Mouse (Mus musculus) liver, embryonic 13.5 days (tissue): Measurements from ENCODE around the gene Ptpre. TPM values are rescaled to one million over a fixed set of nuclear protein-coding genes. Genes with fewer than 3 reads are reported as not detected.
"Not testable (repeated sequence)": the region's sequence is repeated elsewhere in the genome, so short reads cannot be mapped to it uniquely, and the experiment has no call there.

Experiments
- ATAC-seq: fragments of 200-750 bp; cut with Nextera tagmentation; 2 replicates; pipeline ENCODE4 v1.8.0; 2017; ENCODE audit warnings: low read depth, mild to moderate bottlenecking, moderate number of reproducible peaks, moderate library complexity
- DNase-seq: peaks from one replicate; pipeline ENCODE4 v3.0.0; 2022
- H3K27ac ChIP-seq: fragments of 300-500 bp; sonication (generic); 2 replicates; pipeline ENCODE4 v1.5.1; 2015; ENCODE audit warnings: moderate library complexity, mild to moderate bottlenecking, inconsistent platforms
- H3K27me3 ChIP-seq: fragments of 300-500 bp; sonication (generic); 2 replicates; pipeline ENCODE4 v1.6.1; 2015; ENCODE audit warnings: mild to moderate bottlenecking, inconsistent platforms
- H3K36me3 ChIP-seq: fragments of 300-500 bp; sonication (generic); 2 replicates; pipeline ENCODE4 v1.6.1; 2015; ENCODE audit warnings: mild to moderate bottlenecking, inconsistent platforms
- H3K4me1 ChIP-seq: fragments of 300-500 bp; sonication (generic); replicated peaks from 2 replicates; pipeline ENCODE4 v1.6.1; 2015; ENCODE audit warnings: inconsistent platforms
- H3K4me2 ChIP-seq: fragments of 300-500 bp; sonication (generic); 2 replicates; pipeline ENCODE4 v1.6.1; 2015; ENCODE audit warnings: inconsistent platforms, mild to moderate bottlenecking, moderate library complexity
- H3K4me3 ChIP-seq: fragments of 300-500 bp; sonication (generic); replicated peaks from 2 replicates; pipeline ENCODE4 v1.5.1; 2015; ENCODE audit warnings: mild to moderate bottlenecking, inconsistent platforms
- H3K9ac ChIP-seq: fragments of 300-500 bp; sonication (generic); 2 replicates; pipeline ENCODE4 v1.6.1; 2015; ENCODE audit warnings: mild to moderate bottlenecking, inconsistent platforms
- H3K9me3 ChIP-seq: fragments of 300-500 bp; sonication (generic); replicated peaks from 2 replicates; pipeline ENCODE4 v1.6.1; 2016; ENCODE audit warnings: inconsistent platforms
- WGBS: fragments of 180-500 bp; shearing (Covaris S2); methylation state at CpG from one replicate; pipeline ENCODE4 v1.1.7; 2015; ENCODE audit not compliant: insufficient replicate concordance; 5-methylcytosine and 5-hydroxymethylcytosine counted together
- polyA plus RNA-seq: library from polyadenylated mRNA; unstranded; fragments of >200 nt; fragmentation: Nextera tagmentation; extraction: Ambion mirVana; gene quantifications from 2 replicates; pipeline ENCODE4 v1.2.1, GENCODE M21; 2015

Ptpre gene
- polyA plus RNA-seq, 1 experiment from 2014 or later = 2.8 TPM

DNA sequence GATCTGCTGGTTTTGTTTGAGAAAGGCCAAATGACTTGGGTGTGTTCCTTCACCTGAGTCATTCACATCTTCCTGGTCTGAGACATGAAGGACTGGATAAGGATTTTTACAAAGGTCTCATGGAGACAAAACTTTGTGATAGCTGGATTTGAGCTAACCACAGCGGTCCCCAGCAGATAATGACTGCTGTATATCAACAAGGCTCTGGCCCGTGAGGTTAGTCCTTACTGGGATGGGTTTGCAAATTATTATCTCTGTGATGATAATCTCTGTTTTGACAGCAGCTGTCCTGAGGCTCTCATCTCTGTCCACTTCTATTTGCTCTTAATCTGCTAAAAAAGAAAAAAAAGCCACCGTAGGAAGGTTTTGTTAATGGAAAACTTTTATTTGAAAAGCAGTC lies 71.7 kb downstream of the Ptpre start:
- no peak overlapping the region for H3K27ac ChIP-seq
- no peaks in the 10 kb centered on the region for H3K27me3 ChIP-seq
- no peak for ATAC-seq

DNA sequence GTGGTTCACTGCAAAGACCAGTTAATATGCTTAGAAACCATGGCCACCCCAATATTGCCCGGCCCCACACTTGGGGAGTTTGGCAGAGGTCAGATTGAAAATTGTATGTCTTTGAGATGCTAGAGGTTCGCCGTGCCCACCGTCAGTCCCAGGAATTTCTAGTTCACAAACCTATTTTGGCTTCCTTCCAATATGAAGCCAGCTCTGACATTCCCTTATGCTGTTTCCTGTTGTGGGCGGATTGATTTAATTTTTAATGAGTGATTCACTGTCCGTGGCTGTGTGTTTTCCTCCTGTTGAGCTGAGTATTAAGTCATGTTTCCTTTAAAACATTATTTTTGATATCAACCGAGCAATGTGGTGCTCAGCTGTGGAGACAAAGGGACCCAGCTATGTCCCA lies 72.4 kb downstream of the Ptpre start:
- DNase-seq (no peak), ATAC-seq (no peak)
- H3K9me3 ChIP-seq = no peaks in the 10 kb centered on the region
- H3K4me1 ChIP-seq = peaks cover 46% of the 10 kb centered on the region
- 61% methylated on average over 7 of the region's 7 CpGs for WGBS
- no peaks in the 10 kb centered on the region for H3K27me3 ChIP-seq
- H3K4me3 ChIP-seq = no peak overlapping the region
- H3K36me3 ChIP-seq = no peaks in the 10 kb centered on the region
- H3K4me2 ChIP-seq = no peak overlapping the region
- H3K27ac ChIP-seq = no peak overlapping the region
- H3K9ac ChIP-seq = no peak overlapping the region

More for the DNA sequence above, 71.7 kb downstream of the Ptpre start:
- 22% methylated on average over 3 of the region's 3 CpGs for WGBS
- H3K9me3 ChIP-seq = no peaks in the 10 kb centered on the region
- H3K4me1 ChIP-seq = peaks cover 51% of the 10 kb centered on the region
- H3K9ac ChIP-seq = no peak overlapping the region
- H3K36me3 ChIP-seq = no peaks in the 10 kb centered on the region
- H3K4me2 ChIP-seq = no peak overlapping the region
- DNase-seq = no peak
- H3K4me3 ChIP-seq = no peak overlapping the region

DNA sequence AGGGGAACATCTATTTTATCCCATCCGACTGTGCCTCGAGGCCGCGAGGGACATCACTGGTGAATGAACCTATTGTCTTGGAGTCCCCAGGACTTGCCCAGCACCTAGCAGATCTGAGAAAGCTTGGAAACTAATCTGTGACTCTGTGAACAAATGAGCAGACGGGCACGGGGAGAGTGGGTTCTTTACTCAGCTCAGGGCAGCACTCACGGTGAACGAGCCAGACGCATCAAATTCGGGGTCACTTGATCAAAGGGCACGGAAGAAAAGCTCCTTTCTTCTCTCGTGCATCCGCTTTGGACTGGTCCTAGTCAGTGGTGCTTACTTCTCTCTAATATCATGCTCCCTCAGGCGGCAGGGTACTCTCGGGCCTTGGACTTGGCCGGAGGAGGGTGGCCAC lies 75.0 kb downstream of the Ptpre start:
- Histone ChIP-seq H3K9ac (no peak overlapping the region), H3K4me1 (peaks cover 29% of the 10 kb centered on the region), H3K27ac (no peak overlapping the region), H3K36me3 (no peaks in the 10 kb centered on the region), H3K4me3 (no peak overlapping the region), H3K27me3 (no peaks in the 10 kb centered on the region), H3K4me2 (no peak overlapping the region), H3K9me3 (no peaks in the 10 kb centered on the region)
- ATAC-seq (no peak), DNase-seq (no peak)
- 85% methylated on average over 16 of the region's 16 CpGs for WGBS

DNA sequence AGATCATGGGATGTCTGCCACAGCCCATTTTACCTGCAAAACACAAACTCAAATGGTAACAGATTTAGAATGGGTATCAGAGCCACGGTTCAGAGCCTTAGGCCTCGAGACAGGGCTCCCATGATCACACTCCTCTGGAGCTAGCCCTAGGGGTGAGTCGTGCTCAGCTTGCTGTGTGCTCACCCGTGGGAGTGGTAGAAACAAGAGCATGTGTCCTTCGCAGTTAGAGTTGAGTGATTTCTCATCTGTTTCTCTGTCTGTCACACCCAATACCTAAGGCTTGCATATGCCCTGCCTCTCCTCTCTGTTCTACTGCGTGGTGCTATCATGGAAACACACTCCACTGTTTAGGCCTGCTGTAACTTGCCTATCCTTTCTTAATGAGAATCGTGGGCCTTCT lies 75.5 kb downstream of the Ptpre start:
- H3K27ac ChIP-seq = no peak overlapping the region
- WGBS = 65% methylated on average over 7 of the region's 7 CpGs
- ATAC-seq (no peak), DNase-seq (no peak)
- H3K27me3 ChIP-seq = no peaks in the 10 kb centered on the region
- no peak overlapping the region for H3K4me3 ChIP-seq
- no peaks in the 10 kb centered on the region for H3K9me3 ChIP-seq
- no peak overlapping the region for H3K9ac ChIP-seq
- no peak overlapping the region for H3K4me2 ChIP-seq
- peaks cover 28% of the 10 kb centered on the region for H3K4me1 ChIP-seq
- no peaks in the 10 kb centered on the region for H3K36me3 ChIP-seq

DNA sequence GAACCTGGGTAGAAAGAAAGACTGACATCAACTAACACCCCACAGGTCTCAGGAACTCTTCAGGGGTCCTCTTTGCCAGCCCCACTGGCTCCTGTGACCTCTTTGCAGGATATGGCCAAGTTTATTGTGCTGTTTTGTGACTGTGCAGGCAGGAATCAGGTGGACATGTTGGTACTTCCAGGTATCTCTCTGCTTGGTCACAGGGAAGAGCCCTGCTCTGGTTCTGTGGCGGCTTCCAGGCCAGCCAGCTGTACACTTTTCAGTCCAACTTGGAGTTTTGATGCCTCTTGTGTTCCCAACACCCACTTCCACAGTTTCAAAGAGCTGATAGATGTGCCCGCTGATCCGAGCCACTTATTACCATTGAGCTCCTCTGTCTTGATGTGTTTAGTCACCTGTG lies 76.1 kb downstream of the Ptpre start:
- Histone ChIP-seq H3K27ac (no peak overlapping the region), H3K36me3 (no peaks in the 10 kb centered on the region), H3K4me2 (no peak overlapping the region), H3K9ac (no peak overlapping the region), H3K27me3 (no peaks in the 10 kb centered on the region), H3K9me3 (no peaks in the 10 kb centered on the region), H3K4me1 (peaks cover 22% of the 10 kb centered on the region), H3K4me3 (no peak overlapping the region)
- ATAC-seq = no peak
- WGBS = 81% methylated on average over 3 of the region's 3 CpGs
- no peak for DNase-seq

DNA sequence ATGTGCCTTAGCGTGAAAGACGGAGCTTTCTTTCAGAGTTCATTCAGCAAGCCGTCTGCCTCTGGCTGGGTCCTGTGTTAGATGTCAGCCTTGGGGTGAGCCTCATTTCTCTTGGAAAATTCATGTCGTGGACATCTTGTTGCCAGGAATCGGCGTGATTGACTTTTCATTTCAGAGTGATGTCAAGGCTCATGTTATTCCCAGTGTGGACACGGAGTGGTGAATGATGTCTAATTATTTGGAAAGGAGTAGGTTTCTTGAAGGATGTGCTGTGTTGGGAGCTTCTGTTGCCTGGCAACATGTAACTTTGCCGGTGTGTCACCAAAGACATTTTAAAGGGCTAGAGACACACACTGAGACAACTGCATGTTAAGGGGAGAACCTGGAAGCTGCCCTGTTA lies 77.6 kb downstream of the Ptpre start:
- WGBS = 80% methylated on average over 8 of the region's 8 CpGs
- no peaks in the 10 kb centered on the region for H3K27me3 ChIP-seq
- H3K4me2 ChIP-seq = no peak overlapping the region
- no peaks in the 10 kb centered on the region for H3K9me3 ChIP-seq
- H3K9ac ChIP-seq = no peak overlapping the region
- ATAC-seq (no peak), DNase-seq (no peak)
- no peak overlapping the region for H3K27ac ChIP-seq
- no peaks in the 10 kb centered on the region for H3K36me3 ChIP-seq
- H3K4me3 ChIP-seq = no peak overlapping the region
- H3K4me1 ChIP-seq = peaks cover 7% of the 10 kb centered on the region

DNA sequence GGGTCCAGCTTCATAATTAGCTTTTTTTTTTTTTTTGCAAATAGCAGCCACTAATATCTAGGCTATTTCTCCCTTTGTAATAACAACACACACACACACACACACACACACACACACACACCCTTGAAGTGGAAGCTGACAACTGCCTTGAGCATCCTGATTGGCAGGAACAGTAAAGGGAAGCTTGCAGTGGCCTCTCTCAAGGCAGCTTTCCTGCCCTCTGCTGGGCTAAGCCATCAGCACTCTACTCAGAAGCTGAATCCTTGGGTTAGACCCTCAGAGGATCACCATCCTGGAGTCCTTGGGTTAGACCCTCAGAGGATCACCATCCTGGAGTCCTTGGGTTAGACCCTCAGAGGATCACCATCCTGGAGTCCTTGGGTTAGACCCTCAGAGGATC lies 79.2 kb downstream of the Ptpre start:
- ATAC-seq, H3K36me3 ChIP-seq, H3K4me3 ChIP-seq, H3K9ac ChIP-seq, DNase-seq, H3K4me2 ChIP-seq, H3K4me1 ChIP-seq, H3K27ac ChIP-seq, H3K9me3 ChIP-seq, H3K27me3 ChIP-seq: not testable (repeated sequence)

DNA sequence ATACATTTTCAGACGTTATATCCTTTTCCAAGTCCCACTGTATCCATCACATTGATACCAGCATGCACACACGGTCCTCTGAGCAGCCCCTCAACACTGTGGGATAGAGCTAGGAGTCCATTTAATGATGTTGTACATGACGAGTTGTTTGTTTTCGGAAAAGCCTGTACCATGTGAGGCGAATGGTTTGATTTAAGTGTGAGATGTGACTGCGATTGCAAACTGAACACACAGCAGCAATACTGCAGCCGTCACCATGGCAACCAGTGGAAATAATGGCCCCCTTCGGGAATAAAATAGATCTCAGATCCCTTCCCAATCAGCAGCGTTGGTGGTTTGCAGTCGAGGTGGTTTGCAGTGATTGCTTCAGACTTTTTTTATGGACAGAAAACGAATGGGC lies 80.5 kb downstream of the Ptpre start:
- Histone ChIP-seq H3K36me3 (no peaks in the 10 kb centered on the region), H3K27me3 (no peaks in the 10 kb centered on the region), H3K4me2 (no peak overlapping the region), H3K9me3 (no peaks in the 10 kb centered on the region), H3K9ac (no peak overlapping the region), H3K4me3 (no peak overlapping the region), H3K27ac (no peak overlapping the region), H3K4me1 (peaks cover 5% of the 10 kb centered on the region; the same call in 1 of the 2 replicates)
- DNase-seq (no peak), ATAC-seq (no peak)
- 71% methylated on average over 11 of the region's 11 CpGs for WGBS

DNA sequence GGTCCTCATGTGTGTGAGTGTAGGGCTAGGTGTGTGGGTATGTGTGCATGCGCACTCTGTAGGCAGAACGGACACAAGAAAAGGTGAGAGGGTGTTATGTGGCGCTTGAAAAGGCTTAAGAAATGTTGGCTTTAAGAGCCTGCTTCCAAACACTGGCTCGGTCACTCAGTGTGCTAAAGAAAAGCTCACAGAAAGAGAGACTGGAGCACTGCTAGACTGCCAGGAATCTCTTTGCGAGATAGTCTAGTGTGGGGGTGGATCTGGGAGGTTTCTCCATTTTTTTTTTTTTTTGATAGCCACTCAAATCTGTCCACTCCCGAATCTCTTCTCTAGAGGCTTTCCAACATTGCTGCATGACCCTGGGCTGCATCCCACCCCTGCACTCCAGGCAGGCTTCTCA lies 84.4 kb downstream of the Ptpre start:
- WGBS = 68% methylated on average over 6 of the region's 6 CpGs
- no peaks in the 10 kb centered on the region for H3K36me3 ChIP-seq
- no peaks in the 10 kb centered on the region for H3K27me3 ChIP-seq
- ATAC-seq (no peak), DNase-seq (no peak)
- no peak overlapping the region for H3K4me2 ChIP-seq
- no peaks in the 10 kb centered on the region for H3K9me3 ChIP-seq
- no peak overlapping the region for H3K9ac ChIP-seq
- no peak overlapping the region for H3K4me3 ChIP-seq
- no peak overlapping the region for H3K27ac ChIP-seq
- peaks cover 5% of the 10 kb centered on the region; the same call in 1 of the 2 replicates for H3K4me1 ChIP-seq

DNA sequence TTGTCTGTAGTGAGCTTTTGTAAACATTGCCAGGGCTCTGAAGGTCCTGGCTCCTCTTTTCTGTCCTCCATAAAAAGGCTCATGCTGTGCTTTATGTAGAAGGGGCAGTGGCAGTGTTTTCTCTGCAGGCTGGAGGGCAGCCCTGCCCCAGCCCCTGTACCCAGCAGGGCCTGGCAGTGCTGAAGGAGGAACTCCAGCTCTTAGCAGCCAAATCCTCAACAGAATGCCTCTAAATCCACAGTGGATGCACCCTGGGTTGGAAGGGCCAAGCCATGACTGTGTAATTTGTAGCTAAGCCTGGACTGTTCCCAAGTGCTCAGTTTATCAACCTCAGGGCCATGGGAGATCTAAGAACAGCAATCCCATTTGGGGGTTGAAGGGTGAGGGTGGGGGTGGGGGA lies 85.0 kb downstream of the Ptpre start:
- Histone ChIP-seq H3K27ac (no peak overlapping the region), H3K4me1 (peaks cover 5% of the 10 kb centered on the region; the same call in 1 of the 2 replicates), H3K4me2 (no peak overlapping the region), H3K27me3 (no peaks in the 10 kb centered on the region), H3K9me3 (no peaks in the 10 kb centered on the region), H3K9ac (no peak overlapping the region), H3K4me3 (no peak overlapping the region), H3K36me3 (no peaks in the 10 kb centered on the region)
- DNase-seq (no peak), ATAC-seq (no peak)

DNA sequence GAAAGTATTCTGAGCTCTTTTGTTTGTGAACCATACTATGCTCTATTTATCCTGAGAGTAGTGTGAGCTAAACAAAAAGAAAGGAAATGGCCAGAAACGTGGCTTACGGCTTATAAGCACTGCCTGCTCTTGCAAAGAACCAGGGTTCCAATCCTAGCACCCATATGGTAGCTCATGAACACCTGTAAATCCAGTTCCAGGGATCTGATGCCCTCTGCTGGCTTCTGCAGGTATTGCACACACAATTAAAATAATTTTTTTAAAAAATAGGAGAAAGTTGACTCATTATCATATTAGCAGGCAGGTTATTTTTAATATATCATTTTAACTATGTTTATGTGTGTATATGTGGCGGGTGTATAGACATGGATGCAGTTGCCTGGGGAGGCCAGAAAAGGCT lies 87.6 kb downstream of the Ptpre start:
- Histone ChIP-seq H3K4me2 (no peak overlapping the region), H3K27ac (no peak overlapping the region), H3K36me3 (no peaks in the 10 kb centered on the region), H3K9ac (no peak overlapping the region), H3K4me1 (peaks cover 5% of the 10 kb centered on the region; the same call in 1 of the 2 replicates), H3K4me3 (no peak overlapping the region), H3K9me3 (no peaks in the 10 kb centered on the region), H3K27me3 (no peaks in the 10 kb centered on the region)
- 51% methylated on average over 3 of the region's 3 CpGs for whole genome bisulfite sequencing
- ATAC-seq (no peak), DNase-seq (no peak)

DNA sequence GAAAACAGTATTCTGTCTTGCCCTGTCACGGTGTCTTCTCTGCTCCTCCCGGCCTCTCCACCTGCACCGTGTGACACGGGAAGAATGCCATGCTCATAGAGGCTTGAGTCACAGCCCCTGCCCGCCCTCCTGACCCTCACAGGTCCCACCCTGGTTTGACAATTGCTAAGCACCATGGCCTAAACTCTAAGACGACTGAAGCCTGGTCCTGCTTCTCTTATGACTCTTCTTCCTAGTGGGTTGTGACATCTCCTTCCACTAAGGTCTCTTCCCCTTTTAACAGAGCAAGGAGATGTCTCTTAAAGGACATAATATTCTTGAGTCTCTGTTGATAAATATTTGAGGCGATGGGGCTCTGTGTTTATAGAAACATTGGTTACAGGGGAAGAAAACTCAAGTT lies 91.1 kb downstream of the Ptpre start:
- H3K27ac ChIP-seq = no peak overlapping the region
- H3K4me2 ChIP-seq = no peak overlapping the region
- no peak overlapping the region for H3K9ac ChIP-seq
- DNase-seq (no peak), ATAC-seq (no peak)
- no peak overlapping the region for H3K4me3 ChIP-seq
- no peaks in the 10 kb centered on the region for H3K4me1 ChIP-seq
- H3K36me3 ChIP-seq = no peaks in the 10 kb centered on the region
- H3K9me3 ChIP-seq = no peaks in the 10 kb centered on the region
- 58% methylated on average over 7 of the region's 7 CpGs for WGBS
- no peaks in the 10 kb centered on the region for H3K27me3 ChIP-seq

DNA sequence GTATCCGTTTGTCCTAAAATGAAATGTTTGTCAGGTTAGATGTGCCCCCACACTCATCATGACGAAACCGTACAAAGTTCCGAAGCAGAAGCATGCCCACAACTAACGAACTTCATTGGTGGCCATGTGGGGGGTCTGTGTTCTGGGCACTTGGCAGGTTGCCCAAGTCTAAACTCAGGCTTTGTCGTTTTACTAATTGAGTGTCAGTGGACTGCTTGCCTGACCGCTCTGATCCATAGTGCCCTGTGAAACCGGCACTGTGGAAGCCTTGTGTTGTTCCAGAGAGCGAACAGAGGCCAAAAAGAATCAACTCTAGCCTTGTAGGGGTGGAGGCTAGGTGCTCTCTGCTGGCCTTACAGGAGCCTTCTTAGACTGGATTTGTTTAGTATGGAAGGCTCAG lies 91.7 kb downstream of the Ptpre start:
- DNase-seq = no peak

More for the DNA sequence above, 91.7 kb downstream of the Ptpre start:
- Histone ChIP-seq H3K4me2 (no peak overlapping the region), H3K9ac (no peak overlapping the region), H3K4me1 (no peaks in the 10 kb centered on the region), H3K9me3 (no peaks in the 10 kb centered on the region), H3K36me3 (no peaks in the 10 kb centered on the region), H3K27me3 (no peaks in the 10 kb centered on the region), H3K27ac (no peak overlapping the region), H3K4me3 (no peak overlapping the region)
- 72% methylated on average over 9 of the region's 9 CpGs for WGBS
- ATAC-seq = no peak
